Mouse (Mus musculus): Measurements from ENCODE around the gene Erc1.

Gene Erc1

DNA sequence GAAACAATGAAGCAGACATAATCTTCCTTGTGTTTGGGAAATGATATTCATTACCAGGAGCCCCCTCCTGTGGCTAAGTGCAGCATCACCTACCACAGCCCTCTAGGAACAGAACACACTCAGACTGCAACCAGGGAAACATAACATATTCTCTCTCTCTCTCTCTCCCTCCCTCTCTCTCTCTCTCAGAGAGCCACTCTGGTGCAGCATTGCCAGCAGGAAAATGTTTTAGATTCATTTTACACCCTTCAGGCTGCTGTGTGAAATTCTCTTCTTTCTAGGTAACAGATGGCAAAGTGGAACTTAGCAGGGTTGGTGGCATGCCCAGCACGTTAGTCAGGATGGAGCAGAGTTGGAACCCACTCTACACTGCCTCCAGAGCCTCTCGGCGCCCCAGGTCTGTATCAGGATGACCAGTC lies 326.5 kb downstream of the Erc1 start:
- DNase-seq (ENCODE audit: low read depth, low spot score), result peak; percentile 27
